Mouse (Mus musculus): ENCODE results near the gene Zfp574. TPM values are rescaled to one million over a fixed set of nuclear protein-coding genes. Genes with fewer than 3 reads are reported as not detected.

Gene Zfp574
- total RNA-seq, 1 experiment = 18.9 TPM

DNA sequence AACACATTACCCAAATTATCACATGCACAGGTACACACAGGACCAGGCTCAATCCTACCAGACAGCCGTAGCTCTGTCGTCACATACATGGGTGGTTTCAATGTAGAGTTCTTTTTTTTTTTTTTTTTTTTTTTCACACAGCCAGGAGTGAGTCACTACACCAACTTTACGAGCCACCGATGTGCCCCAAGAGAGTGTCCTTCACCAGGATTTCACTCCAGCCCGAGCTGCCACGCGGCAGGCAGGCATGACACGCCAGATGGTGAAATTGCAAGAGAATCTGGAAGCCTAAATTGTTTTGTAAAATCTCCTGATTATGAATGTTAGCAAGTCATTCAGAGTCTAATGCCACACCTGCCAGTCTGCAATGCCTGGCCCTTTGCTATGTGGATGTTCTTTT lies 25.0 kb upstream of the Zfp574 start:
- TF ChIP-seq HCFC1 (IDR thresholded peaks at IDR 0.05; ENCODE audit: borderline replicate concordance, insufficient read depth, low read length) = no peak
- TF ChIP-seq ZC3H11A (IDR thresholded peaks at IDR 0.05; ENCODE audit: borderline replicate concordance, low read depth, low read length) = no peak
- no peak for TF ChIP-seq CHD2 (IDR thresholded peaks at IDR 0.05; ENCODE audit: low read depth, low read length)
- TF ChIP-seq MAFK (IDR thresholded peaks at IDR 0.05; ENCODE audit: insufficient read depth, low read depth, low read length) = no peak
- peak; percentile 60 for TF ChIP-seq ZNF384 (IDR thresholded peaks at IDR 0.05; ENCODE audit: low read depth, low read length)
- H3K4me1 ChIP-seq (ENCODE audit: control insufficient read depth in 2 of 2, insufficient read depth in 2 of 2, low read length in 2 of 2, poor library complexity in 1 of 2) = peaks cover 3 to 11% of the 10 kb centered on the region in 2 experiments; a peak in 1 of 4 replicates
- in situ Hi-C loops (cut with MboI; ENCODE audit: low sequenced_read_pairs in 2 of 2, unreplicated experiment in 2 of 2) = no loop called here
- no peak overlapping the region for H3K9ac ChIP-seq (ENCODE audit: insufficient read depth, low read depth, low read length, poor library complexity, severe bottlenecking)
- H3K27ac ChIP-seq (ENCODE audit: insufficient read depth, low read depth, low read length, poor library complexity, severe bottlenecking) = no peak overlapping the region
- H3K4me3 ChIP-seq (ENCODE audit: insufficient read depth in 1 of 2, low read depth in 1 of 2, low read length in 2 of 2, poor library complexity in 1 of 2, severe bottlenecking in 1 of 2) = no peak overlapping the region
- no peak for DNase-seq (ENCODE audit: low read depth, low spot score)
- no peaks in the 10 kb centered on the region; the same call in 1 of the 2 replicates for H3K36me3 ChIP-seq (ENCODE audit: control insufficient read depth, insufficient read depth, low read length, poor library complexity, severe bottlenecking)
- H3K9me3 ChIP-seq (ENCODE audit: control insufficient read depth, insufficient read depth, low read depth, low read length) = no peaks in the 10 kb centered on the region

DNA sequence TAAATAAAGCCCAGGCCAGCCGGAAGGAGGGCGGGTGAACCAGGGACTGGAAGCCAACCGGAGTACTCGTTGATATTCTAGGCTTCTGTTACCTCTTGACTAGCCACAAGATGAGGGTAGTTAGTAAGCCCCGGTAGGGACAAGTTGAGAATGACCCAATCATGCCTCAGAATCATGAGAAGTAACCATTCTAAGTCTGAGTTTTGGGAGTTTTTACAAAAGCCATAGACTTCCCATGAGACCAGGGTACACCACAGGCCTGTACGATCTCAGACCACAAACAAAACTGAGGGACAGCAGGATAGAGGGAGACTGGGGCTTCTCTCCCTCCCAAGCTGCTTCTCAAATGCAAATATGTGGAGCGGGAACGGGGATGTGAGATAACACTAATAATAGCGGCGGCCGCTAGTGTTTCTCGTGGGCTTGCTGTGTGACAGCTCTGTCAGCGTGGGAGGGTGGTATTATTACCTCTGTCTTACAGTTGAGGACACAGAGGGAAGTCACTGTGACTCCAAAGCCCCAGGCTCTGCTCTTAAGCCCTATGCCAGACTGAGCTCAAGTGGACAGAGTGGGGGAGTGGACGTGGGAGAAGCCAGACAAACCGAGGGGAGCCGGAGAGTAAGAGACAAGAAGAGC lies 23.0 kb upstream of the Zfp574 start:
- Histone ChIP-seq H3K4me3 (ENCODE audit: insufficient read depth in 1 of 2, low read depth in 1 of 2, low read length in 2 of 2, poor library complexity in 1 of 2, severe bottlenecking in 1 of 2) (no peak overlapping the region), H3K36me3 (ENCODE audit: control insufficient read depth, insufficient read depth, low read length, poor library complexity, severe bottlenecking) (no peaks in the 10 kb centered on the region; the same call in 1 of the 2 replicates), H3K4me1 (ENCODE audit: control insufficient read depth in 2 of 2, insufficient read depth in 2 of 2, low read length in 2 of 2, poor library complexity in 1 of 2) (peaks cover 2 to 5% of the 10 kb centered on the region in 2 experiments; a peak in 1 of 4 replicates), H3K27ac (ENCODE audit: insufficient read depth, low read depth, low read length, poor library complexity, severe bottlenecking) (no peak overlapping the region), H3K9ac (ENCODE audit: insufficient read depth, low read depth, low read length, poor library complexity, severe bottlenecking) (no peak overlapping the region), H3K9me3 (ENCODE audit: control insufficient read depth, insufficient read depth, low read depth, low read length) (no peaks in the 10 kb centered on the region)
- in situ Hi-C loops (cut with MboI; ENCODE audit: low sequenced_read_pairs in 2 of 2, unreplicated experiment in 2 of 2) = no loop called here
- TF ChIP-seq HCFC1 (IDR thresholded peaks at IDR 0.05; ENCODE audit: borderline replicate concordance, insufficient read depth, low read length) (no peak), CHD2 (IDR thresholded peaks at IDR 0.05; ENCODE audit: low read depth, low read length) (no peak), MAFK (IDR thresholded peaks at IDR 0.05; ENCODE audit: insufficient read depth, low read depth, low read length) (no peak)
- DNase-seq (ENCODE audit: low read depth, low spot score) = no peak

DNA sequence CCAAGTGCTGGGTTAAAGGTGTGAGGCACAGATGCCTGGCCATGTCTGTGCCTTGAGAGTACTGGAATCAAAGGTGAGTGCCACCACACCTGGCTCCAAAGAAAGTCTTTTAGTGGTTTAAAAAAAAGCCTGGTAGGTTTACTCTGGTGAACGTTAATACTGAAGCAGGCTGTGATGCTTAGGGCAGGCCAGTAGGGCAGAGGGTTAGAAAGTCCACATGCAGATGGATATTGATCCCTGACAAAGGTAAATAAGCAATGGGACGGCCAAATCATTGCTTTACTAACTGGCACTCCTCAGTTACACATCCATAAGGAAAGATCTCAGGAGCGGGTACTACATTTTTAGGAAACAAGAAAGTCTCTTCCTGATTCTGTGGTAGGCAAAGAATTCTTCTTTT lies 19.8 kb upstream of the Zfp574 start:
- peaks cover 2% of the 10 kb centered on the region; the same call in 1 of the 2 replicates for H3K36me3 ChIP-seq (ENCODE audit: control insufficient read depth, insufficient read depth, low read length, poor library complexity, severe bottlenecking)

DNA sequence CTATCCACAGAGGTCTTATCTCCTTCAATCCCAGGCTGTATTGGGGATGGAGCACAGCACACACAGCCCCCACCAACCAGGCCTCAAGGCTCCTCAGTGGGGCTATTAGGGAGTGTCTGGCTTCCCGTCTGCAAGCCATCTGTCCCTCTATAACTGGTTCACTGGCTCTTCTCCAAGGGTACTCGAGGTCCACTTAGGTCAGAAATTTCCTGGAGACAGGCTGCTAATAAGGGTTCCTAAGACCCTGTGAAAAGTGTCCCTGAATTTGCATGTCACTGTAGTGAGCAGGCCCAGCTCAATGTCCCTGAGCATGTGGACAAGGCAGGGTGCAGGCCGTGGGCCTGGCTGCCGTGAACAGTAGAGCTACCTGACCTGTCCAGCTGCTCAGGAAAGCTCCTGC lies 15.4 kb upstream of the Zfp574 start:
- in situ Hi-C loops (cut with MboI; ENCODE audit: low sequenced_read_pairs in 2 of 2, unreplicated experiment in 2 of 2) = no loop called here
- H3K27ac ChIP-seq (ENCODE audit: insufficient read depth, low read depth, low read length, poor library complexity, severe bottlenecking) = no peak overlapping the region
- peaks cover 0 to 4% of the 10 kb centered on the region in 2 experiments; a peak in 1 of 4 replicates for H3K4me1 ChIP-seq (ENCODE audit: control insufficient read depth in 2 of 2, insufficient read depth in 2 of 2, low read length in 2 of 2, poor library complexity in 1 of 2)
- H3K9me3 ChIP-seq (ENCODE audit: control insufficient read depth, insufficient read depth, low read depth, low read length) = no peaks in the 10 kb centered on the region
- no peak overlapping the region for H3K9ac ChIP-seq (ENCODE audit: insufficient read depth, low read depth, low read length, poor library complexity, severe bottlenecking)
- DNase-seq (ENCODE audit: low read depth, low spot score) = no peak
- TF ChIP-seq ZNF384 (IDR thresholded peaks at IDR 0.05; ENCODE audit: low read depth, low read length) (no peak), CHD2 (IDR thresholded peaks at IDR 0.05; ENCODE audit: low read depth, low read length) (no peak), ZC3H11A (IDR thresholded peaks at IDR 0.05; ENCODE audit: borderline replicate concordance, low read depth, low read length) (no peak)
- peaks cover 17% of the 10 kb centered on the region; the same call in 1 of the 2 replicates for H3K36me3 ChIP-seq (ENCODE audit: control insufficient read depth, insufficient read depth, low read length, poor library complexity, severe bottlenecking)
- no peak overlapping the region for H3K4me3 ChIP-seq (ENCODE audit: insufficient read depth in 1 of 2, low read depth in 1 of 2, low read length in 2 of 2, poor library complexity in 1 of 2, severe bottlenecking in 1 of 2)

More for the DNA sequence above, 19.8 kb upstream of the Zfp574 start:
- in situ Hi-C loops (cut with MboI; ENCODE audit: low sequenced_read_pairs in 2 of 2, unreplicated experiment in 2 of 2) = no loop called here
- DNase-seq (ENCODE audit: low read depth, low spot score) = no peak
- no peak overlapping the region for H3K9ac ChIP-seq (ENCODE audit: insufficient read depth, low read depth, low read length, poor library complexity, severe bottlenecking)
- no peaks in the 10 kb centered on the region for H3K4me1 ChIP-seq (ENCODE audit: control insufficient read depth in 2 of 2, insufficient read depth in 2 of 2, low read length in 2 of 2, poor library complexity in 1 of 2)
- H3K9me3 ChIP-seq (ENCODE audit: control insufficient read depth, insufficient read depth, low read depth, low read length) = no peaks in the 10 kb centered on the region
- no peak overlapping the region for H3K27ac ChIP-seq (ENCODE audit: insufficient read depth, low read depth, low read length, poor library complexity, severe bottlenecking)
- TF ChIP-seq HCFC1 (IDR thresholded peaks at IDR 0.05; ENCODE audit: borderline replicate concordance, insufficient read depth, low read length) (no peak), ZNF384 (IDR thresholded peaks at IDR 0.05; ENCODE audit: low read depth, low read length) (no peak), MAFK (IDR thresholded peaks at IDR 0.05; ENCODE audit: insufficient read depth, low read depth, low read length) (no peak), CHD2 (IDR thresholded peaks at IDR 0.05; ENCODE audit: low read depth, low read length) (no peak), ZC3H11A (IDR thresholded peaks at IDR 0.05; ENCODE audit: borderline replicate concordance, low read depth, low read length) (no peak)
- no peak overlapping the region for H3K4me3 ChIP-seq (ENCODE audit: insufficient read depth in 1 of 2, low read depth in 1 of 2, low read length in 2 of 2, poor library complexity in 1 of 2, severe bottlenecking in 1 of 2)
